Mouse (Mus musculus) brain, embryonic 14.5 days (tissue): ENCODE measurements at regions not wholly inside any gene's neighbourhood (a gene's known extent, or its start where the extent isn't known, plus 50 kb on each side); places are given as distances from the start of the nearest gene placed in this dataset.

Experiments used
- CTCF ChIP-seq: fragments of 200-500 bp; IDR thresholded peaks from 2 replicates; pipeline ENCODE4 v1.5.1; 2012; ENCODE audit warnings: inconsistent platforms, mild to moderate bottlenecking, moderate library complexity, borderline replicate concordance; ENCODE audit not compliant: insufficient read depth, insufficient read length; ENCODE audit errors: extremely low read depth
- POLR2A ChIP-seq: fragments of 200-500 bp; IDR thresholded peaks from 2 replicates; pipeline ENCODE4 v1.6.1; 2012; ENCODE audit warnings: mild to moderate bottlenecking, inconsistent platforms, borderline replicate concordance; ENCODE audit not compliant: poor library complexity, insufficient read depth, insufficient read length, severe bottlenecking; ENCODE audit errors: extremely low read depth

DNA sequence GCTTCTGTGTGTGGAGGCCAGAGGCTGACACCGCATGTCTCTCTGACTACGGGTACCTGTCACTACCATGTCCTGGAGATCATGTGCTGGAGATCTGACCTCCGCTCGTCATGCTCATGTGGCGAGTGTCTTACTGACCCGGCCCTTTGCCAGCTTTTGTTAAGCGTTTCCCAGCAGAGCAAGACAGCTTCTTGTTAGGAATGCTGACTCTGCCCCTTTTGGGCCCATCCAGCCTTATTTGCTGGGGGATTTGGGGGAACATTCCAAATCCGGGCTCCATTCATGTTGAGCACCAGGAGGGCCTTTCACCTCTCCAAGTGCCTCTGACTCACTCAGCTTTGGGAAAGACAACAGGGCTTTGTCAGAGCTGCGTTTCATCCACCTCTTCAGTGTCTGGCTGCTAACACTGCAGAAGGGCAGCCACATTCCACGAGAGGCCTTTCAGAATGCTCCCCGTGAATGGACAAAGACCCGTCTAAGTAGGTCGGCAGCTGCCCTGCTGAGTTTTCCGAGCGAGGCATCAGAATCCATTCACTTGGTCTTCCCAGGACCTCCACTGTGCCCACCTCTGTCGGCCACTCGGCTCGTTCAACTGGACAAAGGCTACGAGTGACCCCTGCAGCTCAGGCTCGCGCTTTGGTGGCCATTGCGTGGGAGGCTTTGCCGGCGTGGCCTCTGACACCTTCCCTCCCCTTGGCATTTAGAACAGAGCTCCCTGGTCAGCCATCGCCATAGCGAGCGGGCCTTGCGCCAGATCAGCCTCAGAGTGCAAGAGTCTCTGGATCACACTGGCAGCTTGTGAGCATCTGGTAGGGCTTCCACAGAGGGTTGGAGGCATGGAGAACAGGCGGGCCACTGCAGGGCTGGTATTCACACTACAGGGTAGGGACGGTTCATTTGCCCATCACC is 58.3 kb downstream of the Nxnl2 start:
- TF ChIP-seq CTCF (no peak), POLR2A (no peak)
